Mouse (Mus musculus): ENCODE measurements around the gene Ifnar1. TPM values are rescaled to one million over a fixed set of nuclear protein-coding genes. Genes with fewer than 3 reads are reported as not detected.
"Not testable (repeated sequence)": the region's sequence is repeated elsewhere in the genome, so short reads cannot be mapped to it uniquely, and the experiment has no call there.

Gene Ifnar1
- 46.4 and 55.3 TPM in 2 replicates for total RNA-seq (2017)

DNA sequence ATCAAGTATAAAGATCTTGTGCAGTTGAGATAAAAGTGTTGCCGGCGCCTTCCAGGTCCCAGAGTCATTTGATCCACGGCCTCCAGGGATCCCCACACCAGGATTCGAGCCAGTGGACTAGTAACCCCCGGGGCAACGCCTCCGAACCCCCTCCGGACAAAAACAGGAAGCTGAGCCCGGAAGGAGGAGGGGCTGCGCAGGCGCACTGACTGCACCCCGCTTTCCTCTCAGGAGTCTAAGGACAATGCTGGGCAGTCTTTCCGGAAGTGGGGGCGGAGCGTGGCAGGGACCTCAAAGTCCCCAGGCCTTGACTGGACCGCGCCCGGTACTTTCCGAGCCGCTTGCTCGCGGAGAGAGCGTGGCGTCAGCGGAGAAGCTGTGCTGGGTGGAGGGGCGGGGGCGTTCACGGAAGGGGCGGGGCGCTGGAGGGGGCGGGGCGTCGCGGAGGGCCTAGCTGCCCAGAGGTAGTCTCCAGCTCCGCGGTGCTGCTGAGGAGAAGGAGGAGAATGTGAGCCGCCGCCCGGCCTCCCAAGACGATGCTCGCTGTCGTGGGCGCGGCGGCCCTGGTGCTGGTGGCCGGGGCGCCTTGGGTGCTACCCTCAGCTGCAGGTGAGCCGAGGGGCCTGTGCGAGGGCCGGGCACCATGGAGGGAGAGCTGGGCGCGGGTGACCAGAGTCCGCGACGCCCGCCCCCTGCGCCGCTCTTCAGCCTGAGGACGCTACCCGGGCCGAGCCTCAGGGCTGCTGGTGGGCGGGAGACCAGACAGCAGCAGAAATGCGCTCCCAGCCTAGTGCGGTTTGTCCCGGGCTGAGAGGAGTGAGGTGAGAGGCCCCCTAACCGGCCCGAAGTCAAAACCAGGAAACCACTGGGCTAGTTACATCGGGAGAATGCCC lies at the start of gene Ifnar1:
Ifnar1 (plus strand) TSS at position 431 of the 893 bp plus-strand sequence.
- ATAC-seq (replicated peaks in 1 of 2; ENCODE audit: insufficient read depth in 1 of 2, low FRiP score in 2 of 2, low TSS enrichment in 1 of 2, low read depth in 1 of 2, poor library complexity in 2 of 2, severe bottlenecking in 2 of 2) = peak; percentile 97 to 99

DNA sequence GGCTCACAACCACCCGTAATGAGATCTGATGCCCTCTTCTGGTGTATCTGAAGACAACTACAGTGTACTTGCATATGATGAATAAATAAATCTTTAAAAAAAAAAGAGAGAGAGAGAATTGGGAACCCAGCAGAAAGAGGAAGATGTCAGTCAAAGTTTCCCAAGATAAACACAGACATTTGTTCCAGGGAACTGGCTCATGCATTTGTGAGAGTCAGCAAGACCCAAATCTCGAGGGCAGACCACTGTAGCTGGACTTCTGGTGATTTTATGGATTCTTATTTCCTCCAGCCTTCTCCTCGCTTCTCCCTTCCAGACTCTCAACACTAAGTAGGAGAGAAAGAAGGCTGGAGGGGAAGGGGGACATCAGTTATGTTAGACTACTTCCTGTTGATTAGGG lies 47.0 kb upstream of the Ifnar1 start:
- no peak for ATAC-seq (replicated peaks in 1 of 2; ENCODE audit: insufficient read depth in 1 of 2, low FRiP score in 2 of 2, low TSS enrichment in 1 of 2, low read depth in 1 of 2, poor library complexity in 2 of 2, severe bottlenecking in 2 of 2)

DNA sequence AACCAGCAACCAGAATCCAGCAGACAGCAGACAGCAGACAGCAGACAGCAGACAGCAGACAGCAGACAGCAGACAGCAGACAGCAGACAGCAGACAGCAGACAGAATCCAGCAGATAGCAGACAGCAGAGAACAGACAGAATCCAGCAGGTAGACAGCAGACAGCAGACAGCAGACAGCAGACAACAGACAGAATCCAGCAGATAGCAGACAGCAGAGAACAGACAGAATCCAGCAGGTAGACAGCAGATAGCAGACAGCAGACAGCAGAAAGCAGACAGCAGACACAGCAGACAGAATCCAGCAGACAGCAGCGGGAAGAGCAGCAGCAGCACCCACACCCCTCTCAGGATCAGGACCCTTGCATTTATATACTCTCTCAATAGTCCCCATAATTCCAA lies 46.4 kb upstream of the Ifnar1 start:
- not testable (repeated sequence) for ATAC-seq (replicated peaks in 1 of 2; ENCODE audit: insufficient read depth in 1 of 2, low FRiP score in 2 of 2, low TSS enrichment in 1 of 2, low read depth in 1 of 2, poor library complexity in 2 of 2, severe bottlenecking in 2 of 2)

DNA sequence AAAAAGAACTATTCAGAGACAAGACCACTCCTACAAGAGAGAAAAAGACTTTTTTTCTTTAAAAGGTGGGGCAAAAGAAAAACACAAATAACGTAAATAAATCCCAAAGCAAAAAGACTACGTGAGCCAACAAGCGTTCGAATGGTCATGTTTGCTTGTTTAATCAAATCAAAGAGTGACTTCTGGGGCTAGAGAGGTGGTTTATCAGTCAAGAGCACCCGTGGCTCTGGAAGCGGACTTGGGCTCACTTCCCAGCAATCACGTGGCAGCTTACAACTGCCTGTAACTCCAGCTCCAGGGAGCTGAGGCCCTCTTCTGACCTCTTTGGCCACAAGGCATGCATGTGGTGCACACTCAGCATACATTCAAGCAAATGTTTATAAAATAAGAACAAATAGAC lies 43.7 kb upstream of the Ifnar1 start:
- peak; percentile 38 to 68 for ATAC-seq (replicated peaks in 1 of 2; ENCODE audit: insufficient read depth in 1 of 2, low FRiP score in 2 of 2, low TSS enrichment in 1 of 2, low read depth in 1 of 2, poor library complexity in 2 of 2, severe bottlenecking in 2 of 2)

DNA sequence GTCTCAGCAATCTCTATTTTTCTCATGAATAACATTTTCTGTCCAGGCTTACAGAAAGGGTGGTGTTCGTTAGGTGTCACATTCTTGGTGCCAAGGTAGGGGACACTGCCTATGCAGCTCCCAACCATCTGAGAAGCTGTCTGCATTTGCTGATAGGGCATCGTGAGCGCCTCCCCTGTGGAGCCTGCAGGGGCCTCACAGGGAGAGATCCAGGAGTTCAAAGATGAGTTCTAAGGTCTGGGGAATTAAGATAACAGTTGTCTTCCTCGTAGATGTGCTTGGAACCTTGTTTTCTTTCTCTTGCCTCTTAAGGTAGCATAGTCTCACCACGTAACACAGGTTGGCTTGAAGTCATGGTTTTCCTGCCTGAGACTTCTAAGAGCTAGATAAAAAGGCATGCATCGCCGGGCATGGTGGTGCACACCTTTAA lies 43.2 kb upstream of the Ifnar1 start:
- ATAC-seq (replicated peaks in 1 of 2; ENCODE audit: insufficient read depth in 1 of 2, low FRiP score in 2 of 2, low TSS enrichment in 1 of 2, low read depth in 1 of 2, poor library complexity in 2 of 2, severe bottlenecking in 2 of 2) = peak; percentile 39 to 55; a peak in 2 of 4 replicates

DNA sequence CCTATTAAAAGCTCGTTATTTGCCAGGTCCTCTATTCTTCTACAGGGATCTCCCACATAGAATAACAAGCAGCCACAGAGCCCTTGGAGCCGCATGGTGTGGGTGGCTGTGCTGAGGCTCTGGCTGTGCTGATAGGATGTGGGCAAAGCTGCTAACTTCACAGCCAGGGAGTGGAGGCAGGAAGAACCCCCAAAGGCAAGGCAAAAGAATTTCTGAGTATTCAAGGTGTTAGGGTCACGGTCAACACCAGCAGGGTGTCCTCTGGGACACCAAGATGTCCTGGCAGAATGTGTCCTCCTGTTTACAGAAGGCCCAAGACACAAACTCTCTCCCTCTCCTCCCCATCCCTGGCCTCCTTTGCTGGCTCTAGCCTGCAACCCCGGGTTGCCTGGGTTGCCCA lies 42.6 kb upstream of the Ifnar1 start:
- ATAC-seq (replicated peaks in 1 of 2; ENCODE audit: insufficient read depth in 1 of 2, low FRiP score in 2 of 2, low TSS enrichment in 1 of 2, low read depth in 1 of 2, poor library complexity in 2 of 2, severe bottlenecking in 2 of 2) = peak; percentile 32 to 34; a peak in 1 of 4 replicates

GRCm38 (mm10) chr16:91443211-91443611 lies 41.8 kb upstream of the Ifnar1 start:
- no peak for ATAC-seq (replicated peaks in 1 of 2; ENCODE audit: insufficient read depth in 1 of 2, low FRiP score in 2 of 2, low TSS enrichment in 1 of 2, low read depth in 1 of 2, poor library complexity in 2 of 2, severe bottlenecking in 2 of 2)

- no peak for ATAC-seq (replicated peaks in 1 of 2; ENCODE audit: insufficient read depth in 1 of 2, low FRiP score in 2 of 2, low TSS enrichment in 1 of 2, low read depth in 1 of 2, poor library complexity in 2 of 2, severe bottlenecking in 2 of 2)
Measured at GRCm38 (mm10) chr16:91444847-91445246, 40.2 kb upstream of the Ifnar1 start.

DNA sequence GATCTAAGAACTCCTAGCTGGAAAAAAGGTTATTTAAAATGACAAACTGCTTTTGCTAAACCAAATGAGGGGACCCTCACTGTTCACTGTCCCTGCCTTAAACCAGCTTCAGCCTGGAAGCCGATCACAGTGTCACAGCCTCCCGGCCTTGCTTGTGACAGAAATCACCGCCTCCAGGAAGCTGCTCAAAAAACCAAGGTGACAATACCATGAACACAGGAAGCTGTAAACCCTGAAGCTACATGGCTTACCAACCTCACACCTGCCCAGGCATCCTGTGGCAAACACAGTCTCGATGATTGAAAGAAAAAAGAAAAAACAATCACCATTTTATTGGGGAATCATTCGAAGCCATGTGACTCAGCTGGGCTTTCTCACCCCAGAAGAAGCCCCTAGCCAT lies 39.5 kb upstream of the Ifnar1 start:
- ATAC-seq (replicated peaks in 1 of 2; ENCODE audit: insufficient read depth in 1 of 2, low FRiP score in 2 of 2, low TSS enrichment in 1 of 2, low read depth in 1 of 2, poor library complexity in 2 of 2, severe bottlenecking in 2 of 2) = no peak; a peak in 1 of 4 replicates

GRCm38 (mm10) chr16:91446778-91447511 lies 38.1 kb upstream of the Ifnar1 start:
- peak; percentile 30 to 55; a peak in 2 of 4 replicates for ATAC-seq (replicated peaks in 1 of 2; ENCODE audit: insufficient read depth in 1 of 2, low FRiP score in 2 of 2, low TSS enrichment in 1 of 2, low read depth in 1 of 2, poor library complexity in 2 of 2, severe bottlenecking in 2 of 2)

DNA sequence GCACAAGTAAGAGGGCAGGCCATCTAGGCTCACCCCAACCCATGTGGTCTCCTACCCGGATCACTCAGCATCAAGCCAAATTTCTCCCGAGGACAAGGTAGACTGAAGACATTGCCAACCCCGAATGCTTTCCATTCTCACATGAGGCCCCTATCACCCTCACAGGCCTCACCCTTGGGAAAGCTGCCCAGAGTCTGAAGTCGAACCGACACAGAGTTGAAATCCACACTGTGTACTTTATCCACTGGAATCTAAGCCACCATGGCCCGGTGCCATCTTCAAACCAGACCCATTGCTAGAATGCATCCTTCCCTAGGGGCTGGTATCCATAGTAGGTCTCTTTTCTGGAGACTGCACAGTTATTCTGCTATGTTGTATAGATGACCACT lies 37.5 kb upstream of the Ifnar1 start:
- ATAC-seq (replicated peaks in 1 of 2; ENCODE audit: insufficient read depth in 1 of 2, low FRiP score in 2 of 2, low TSS enrichment in 1 of 2, low read depth in 1 of 2, poor library complexity in 2 of 2, severe bottlenecking in 2 of 2) = no peak

- ATAC-seq (replicated peaks in 1 of 2; ENCODE audit: insufficient read depth in 1 of 2, low FRiP score in 2 of 2, low TSS enrichment in 1 of 2, low read depth in 1 of 2, poor library complexity in 2 of 2, severe bottlenecking in 2 of 2) = no peak
Measured at GRCm38 (mm10) chr16:91448088-91448487, 37.0 kb upstream of the Ifnar1 start.

DNA sequence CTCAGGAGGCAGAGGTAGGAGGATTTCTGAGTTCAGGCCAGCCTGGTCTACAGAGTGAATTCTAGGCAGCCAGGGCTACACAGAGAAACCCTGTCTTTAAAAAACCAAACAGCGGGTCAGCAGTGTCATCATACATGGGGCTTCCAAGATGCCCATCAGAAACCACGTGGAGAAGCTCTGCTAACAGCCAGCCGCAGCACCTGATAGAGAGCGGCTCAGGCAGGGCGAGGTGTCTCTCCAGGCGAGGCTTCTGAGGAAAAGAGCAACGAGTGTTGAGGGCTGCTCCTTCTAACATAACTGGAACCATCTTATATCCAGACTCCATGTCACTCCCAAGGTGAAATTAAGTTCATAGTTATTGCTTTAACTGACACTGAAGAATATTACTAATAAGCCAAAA lies 36.1 kb upstream of the Ifnar1 start:
- ATAC-seq (replicated peaks in 1 of 2; ENCODE audit: insufficient read depth in 1 of 2, low FRiP score in 2 of 2, low TSS enrichment in 1 of 2, low read depth in 1 of 2, poor library complexity in 2 of 2, severe bottlenecking in 2 of 2) = no peak

DNA sequence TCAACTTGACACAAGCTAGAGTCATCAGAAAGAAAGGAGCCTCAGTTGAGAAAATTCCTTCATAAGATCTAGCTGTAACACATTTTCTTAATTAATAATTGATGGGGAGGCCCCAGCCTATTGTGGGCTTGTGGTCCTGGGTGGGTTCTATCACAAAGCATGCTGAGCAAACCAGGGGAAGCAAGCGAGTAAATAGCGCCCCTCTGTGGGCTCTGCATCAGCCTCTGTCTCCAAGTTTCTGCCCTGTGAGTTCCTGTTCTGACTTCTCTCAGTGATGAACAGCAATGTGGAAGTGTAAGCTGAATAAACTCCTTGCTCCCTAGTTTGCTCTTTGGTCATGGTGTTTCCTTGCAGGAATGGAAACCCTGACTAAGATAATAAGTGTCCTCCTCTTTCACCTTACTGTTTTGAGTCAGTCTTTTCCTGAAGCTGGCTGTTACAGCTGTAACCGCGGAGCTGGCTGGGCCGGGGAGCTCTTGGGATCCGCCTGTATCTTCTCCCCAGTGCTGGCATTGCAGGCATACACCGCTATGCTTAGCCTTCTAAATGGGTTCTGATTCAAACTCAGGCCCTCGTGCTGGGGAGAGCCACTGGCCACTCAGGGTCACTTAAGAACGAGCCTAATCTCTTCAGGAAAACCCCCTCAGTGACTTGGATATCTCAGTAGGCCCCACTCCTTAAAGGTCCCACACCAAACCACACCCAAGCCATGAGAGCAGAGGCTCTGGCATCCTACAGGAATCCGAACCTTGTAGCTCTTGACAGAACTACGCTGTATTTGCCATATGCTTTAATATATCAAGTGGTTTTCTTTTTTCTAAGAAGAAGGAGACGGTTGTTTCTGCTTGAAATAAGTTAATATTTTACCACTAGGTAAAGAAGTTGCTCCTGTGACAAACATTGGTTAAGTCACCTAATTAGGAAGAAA lies 34.6 kb upstream of the Ifnar1 start:
- ATAC-seq (replicated peaks in 1 of 2; ENCODE audit: insufficient read depth in 1 of 2, low FRiP score in 2 of 2, low TSS enrichment in 1 of 2, low read depth in 1 of 2, poor library complexity in 2 of 2, severe bottlenecking in 2 of 2) = no peak

GRCm38 (mm10) chr16:91451949-91452348 lies 33.1 kb upstream of the Ifnar1 start:
- peak; percentile 54 to 63; a peak in 3 of 4 replicates for ATAC-seq (replicated peaks in 1 of 2; ENCODE audit: insufficient read depth in 1 of 2, low FRiP score in 2 of 2, low TSS enrichment in 1 of 2, low read depth in 1 of 2, poor library complexity in 2 of 2, severe bottlenecking in 2 of 2)

DNA sequence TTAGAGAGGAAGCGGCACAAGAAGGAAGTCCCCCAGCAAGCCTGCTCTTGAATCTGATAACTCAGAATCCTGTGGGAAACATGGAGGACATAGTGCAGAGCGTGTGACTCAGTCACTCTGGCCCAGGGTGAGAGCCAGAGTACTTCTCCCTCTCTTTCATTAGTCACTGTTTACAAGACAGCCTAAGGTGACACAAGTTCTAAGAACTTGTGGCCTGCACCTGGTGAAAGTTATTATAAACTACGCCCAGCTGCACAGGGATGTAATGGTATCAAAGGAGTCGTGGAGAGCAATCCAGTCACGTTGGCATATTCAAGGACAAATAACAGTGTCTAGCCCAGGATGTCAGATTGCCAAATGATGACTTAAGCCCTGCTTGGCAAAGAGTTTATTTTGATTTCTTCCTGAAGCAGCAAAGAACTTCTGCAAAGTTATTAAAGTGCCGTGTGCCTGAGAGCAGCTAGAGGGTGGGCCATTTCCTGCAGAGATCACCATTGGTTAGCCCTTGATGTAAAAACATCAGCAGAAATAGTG lies 32.6 kb upstream of the Ifnar1 start:
- peak; percentile 22 to 39; a peak in 1 of 4 replicates for ATAC-seq (replicated peaks in 1 of 2; ENCODE audit: insufficient read depth in 1 of 2, low FRiP score in 2 of 2, low TSS enrichment in 1 of 2, low read depth in 1 of 2, poor library complexity in 2 of 2, severe bottlenecking in 2 of 2)

DNA sequence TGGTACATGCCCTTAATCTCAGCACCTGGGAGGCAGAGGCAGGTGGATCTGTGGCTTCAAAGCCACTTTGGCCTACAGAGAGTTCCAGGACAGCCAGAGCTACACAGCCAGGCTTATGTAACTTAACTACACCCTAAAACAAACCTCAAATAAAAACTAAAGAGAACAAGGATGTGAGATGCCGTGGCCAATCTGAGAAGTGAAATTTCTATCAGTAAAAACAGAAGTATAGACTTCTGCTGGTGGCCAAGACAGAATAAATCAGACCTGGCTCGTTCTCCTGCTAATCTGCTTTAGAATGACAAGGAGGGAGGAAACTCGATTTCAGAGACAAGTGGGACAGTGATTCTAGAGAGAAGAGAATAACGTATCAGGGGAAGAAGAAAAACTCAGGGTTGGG lies 29.2 kb upstream of the Ifnar1 start:
- no peak for ATAC-seq (replicated peaks in 1 of 2; ENCODE audit: insufficient read depth in 1 of 2, low FRiP score in 2 of 2, low TSS enrichment in 1 of 2, low read depth in 1 of 2, poor library complexity in 2 of 2, severe bottlenecking in 2 of 2)
